Comparison of ENCODE assay signal across 34 mouse cellular contexts in genomic region chr7:123946836-123947235, GRCm38 (mm10). TPM values are rescaled to one million over a fixed set of nuclear protein-coding genes. Genes with fewer than 3 reads are reported as not detected.
DNase-seq lines count a peak whose midpoint lies in the region; ATAC-seq and TF ChIP-seq lines count a peak whose summit lies in the region.
"Had no signal": no experiment of that assay in that cellular context is flagged by ENCODE, and none has a peak within 500 bp of the region (broad histone marks: within the 10 kb centered on the region; RNA-seq: fewer than 3 reads in every experiment).

No protein-coding gene starts in this region.

- H3K36me3 ChIP-seq in forebrain, embryonic 14.5 days (ENCODE audit: control insufficient read depth, insufficient read depth, low read length), result no peaks in the 10 kb centered on the region
- no peaks in the 10 kb centered on the region for H3K36me3 ChIP-seq in forebrain, embryonic 13.5 days (ENCODE audit: poor library complexity, severe bottlenecking)
- no peaks in the 10 kb centered on the region for H3K36me3 ChIP-seq in kidney, embryonic 14.5 days (ENCODE audit: control insufficient read depth, insufficient read depth, low read length)
- no peaks in the 10 kb centered on the region for H3K36me3 ChIP-seq in limb, embryonic 14.5 days (ENCODE audit: control insufficient read depth, insufficient read depth, low read length)
- no peaks in the 10 kb centered on the region for H3K36me3 ChIP-seq in limb, embryonic 10.5 days
- H3K36me3 ChIP-seq: embryonic facial prominence, embryonic 12.5 days; forebrain, embryonic 10.5 days; G1E; heart, embryonic 13.5 days; midbrain, embryonic 12.5 days; neural tube, embryonic 12.5 days had no signal

- H3K4me1 ChIP-seq in forebrain, embryonic 14.5 days (ENCODE audit: control insufficient read depth, insufficient read depth, low read length), result no peaks in the 10 kb centered on the region
- no peaks in the 10 kb centered on the region for H3K4me1 ChIP-seq in forebrain, embryonic 13.5 days
- no peaks in the 10 kb centered on the region for H3K4me1 ChIP-seq in kidney, embryonic 14.5 days (ENCODE audit: control insufficient read depth, insufficient read depth, low read length)
- no peaks in the 10 kb centered on the region for H3K4me1 ChIP-seq in limb, embryonic 14.5 days (ENCODE audit: control insufficient read depth, insufficient read depth, low read length)
- H3K4me1 ChIP-seq in limb, embryonic 10.5 days, result no peaks in the 10 kb centered on the region
- H3K4me1 ChIP-seq: embryonic facial prominence, embryonic 12.5 days; heart, embryonic 13.5 days; megakaryocyte, embryonic 14.5 days; midbrain, embryonic 12.5 days; neural tube, embryonic 12.5 days had no signal

- no peak for TF ChIP-seq CTCF in brain, embryonic 14.5 days (IDR thresholded peaks at IDR 0.05; ENCODE audit: borderline replicate concordance, extremely low read depth, insufficient read depth, insufficient read length)

- no peak overlapping the region for H3K4me2 ChIP-seq in forebrain, embryonic 14.5 days (ENCODE audit: low read length)
- no peak overlapping the region for H3K4me2 ChIP-seq in forebrain, embryonic 13.5 days
- no peak overlapping the region for H3K4me2 ChIP-seq in kidney, embryonic 14.5 days (replicated peaks; ENCODE audit: low read depth, low read length)
- H3K4me2 ChIP-seq in limb, embryonic 14.5 days (replicated peaks; ENCODE audit: low read depth, low read length, severe bottlenecking), result no peak overlapping the region
- H3K4me2 ChIP-seq: embryonic facial prominence, embryonic 12.5 days; heart, embryonic 13.5 days; midbrain, embryonic 12.5 days; neural tube, embryonic 12.5 days had no signal

- no peak overlapping the region for H3K27ac ChIP-seq in forebrain, embryonic 14.5 days (ENCODE audit: low read depth, low read length)
- H3K27ac ChIP-seq in forebrain, embryonic 13.5 days, result no peak overlapping the region
- H3K27ac ChIP-seq in kidney, embryonic 14.5 days (ENCODE audit: low read depth, low read length), result no peak overlapping the region
- H3K27ac ChIP-seq in limb, embryonic 14.5 days (replicated peaks; ENCODE audit: low read depth, low read length), result no peak overlapping the region
- no peak overlapping the region for H3K27ac ChIP-seq in limb, embryonic 10.5 days
- H3K27ac ChIP-seq: embryonic facial prominence, embryonic 12.5 days; forebrain, embryonic 10.5 days; heart, adult 2 months; heart, embryonic 13.5 days; liver, embryonic 14.5 days; midbrain, embryonic 12.5 days; neural tube, embryonic 12.5 days had no signal

- H3K27me3 ChIP-seq in forebrain, embryonic 14.5 days (replicated peaks; ENCODE audit: control insufficient read depth, insufficient read depth, low read length), result no peaks in the 10 kb centered on the region
- no peaks in the 10 kb centered on the region for H3K27me3 ChIP-seq in forebrain, embryonic 13.5 days
- H3K27me3 ChIP-seq in kidney, embryonic 14.5 days (ENCODE audit: control insufficient read depth, insufficient read depth, low read length), result no peaks in the 10 kb centered on the region
- H3K27me3 ChIP-seq in limb, embryonic 14.5 days (ENCODE audit: control insufficient read depth, insufficient read depth, low read length), result no peaks in the 10 kb centered on the region
- no peaks in the 10 kb centered on the region for H3K27me3 ChIP-seq in limb, embryonic 10.5 days (ENCODE audit: low read depth, poor library complexity, severe bottlenecking)
- H3K27me3 ChIP-seq: embryonic facial prominence, embryonic 12.5 days; heart, embryonic 13.5 days; megakaryocyte, embryonic 14.5 days; midbrain, embryonic 12.5 days; neural tube, embryonic 12.5 days had no signal

- no peaks in the 10 kb centered on the region for H3K9me3 ChIP-seq in forebrain, embryonic 14.5 days (replicated peaks; ENCODE audit: control insufficient read depth, low read length)
- no peaks in the 10 kb centered on the region for H3K9me3 ChIP-seq in forebrain, embryonic 13.5 days (replicated peaks)
- H3K9me3 ChIP-seq in kidney, embryonic 14.5 days (ENCODE audit: control insufficient read depth, low read length), result no peaks in the 10 kb centered on the region
- no peaks in the 10 kb centered on the region for H3K9me3 ChIP-seq in limb, embryonic 14.5 days (ENCODE audit: control insufficient read depth, low read length)
- H3K9me3 ChIP-seq in limb, embryonic 10.5 days (replicated peaks), result no peaks in the 10 kb centered on the region
- H3K9me3 ChIP-seq: embryonic facial prominence, embryonic 12.5 days; forebrain, embryonic 10.5 days; heart, embryonic 13.5 days; megakaryocyte, embryonic 14.5 days; midbrain, embryonic 12.5 days; neural tube, embryonic 12.5 days had no signal

- H3K9ac ChIP-seq in forebrain, embryonic 14.5 days (ENCODE audit: low read length), result no peak overlapping the region
- no peak overlapping the region for H3K9ac ChIP-seq in forebrain, embryonic 13.5 days
- no peak overlapping the region for H3K9ac ChIP-seq in kidney, embryonic 14.5 days (ENCODE audit: low read depth, low read length)
- no peak overlapping the region for H3K9ac ChIP-seq in limb, embryonic 14.5 days (ENCODE audit: low read depth, low read length, severe bottlenecking)
- H3K9ac ChIP-seq: embryonic facial prominence, embryonic 12.5 days; heart, embryonic 13.5 days; liver, embryonic 14.5 days; midbrain, embryonic 12.5 days; neural tube, embryonic 12.5 days had no signal

- no peak for ATAC-seq in forebrain, embryonic 14.5 days
- ATAC-seq in forebrain, embryonic 13.5 days, result no peak
- 0 out of 2 replicates have a peak, but pooled peaks have one; percentile 20 for ATAC-seq in kidney, embryonic 14.5 days (ENCODE audit: low FRiP score, low TSS enrichment)
- ATAC-seq in limb, embryonic 14.5 days (ENCODE audit: low FRiP score, low read depth), result no peak
- ATAC-seq: hindbrain, embryonic 16.5 days had no signal

- no peak overlapping the region for H3K4me3 ChIP-seq in forebrain, embryonic 14.5 days (ENCODE audit: low read depth, low read length)
- H3K4me3 ChIP-seq in forebrain, embryonic 13.5 days, result no peak overlapping the region
- H3K4me3 ChIP-seq in kidney, embryonic 14.5 days (ENCODE audit: low read length), result no peak overlapping the region
- H3K4me3 ChIP-seq in limb, embryonic 14.5 days (replicated peaks; ENCODE audit: low read length), result no peak overlapping the region
- no peak overlapping the region for H3K4me3 ChIP-seq in limb, embryonic 10.5 days
- H3K4me3 ChIP-seq: embryonic facial prominence, embryonic 12.5 days; forebrain, embryonic 10.5 days; heart, adult 2 months; heart, embryonic 13.5 days; megakaryocyte, embryonic 14.5 days; midbrain, embryonic 12.5 days; myocyte; neural tube, embryonic 12.5 days had no signal

- WGBS in forebrain, embryonic 14.5 days, result 90% methylated on average over 3 of the region's 3 CpGs
- WGBS in forebrain, embryonic 13.5 days, result 79% methylated on average over 3 of the region's 3 CpGs
- WGBS in kidney, embryonic 14.5 days, result 53% methylated on average over 3 of the region's 3 CpGs
- WGBS in limb, embryonic 14.5 days, result 47% methylated on average over 3 of the region's 3 CpGs
- WGBS in limb, embryonic 10.5 days, result 73% methylated on average over 3 of the region's 3 CpGs

- peak; percentile 33 for DNase-seq in forebrain, embryonic 14.5 days (ENCODE audit: low spot score)
- DNase-seq in kidney, adult 11 months, result no peak
- peak; percentile 36 for DNase-seq in limb, embryonic 14.5 days (ENCODE audit: low spot score)
- DNase-seq in limb, embryonic 10.5 days (ENCODE audit: low spot score), result no peak
- DNase-seq in brain, embryonic 14.5 days (ENCODE audit: low read depth), result peak; percentile 32
- DNase-seq: adrenal gland, adult 8-10 months; cerebellum, adult 11 months; cerebellum, adult 9-10 months; cerebellum, postnatal 36 days; gastrocnemius, postnatal 36 days; heart, adult 2 months; layer of hippocampus, postnatal 36 days; left cerebral cortex, postnatal 4 days; liver; lung, adult 2 months; lung, postnatal 14 days; right cerebral cortex, adult 18-20 months; spleen, adult 18-20 months; thymus, postnatal 4 days had no signal

- TF ChIP-seq POLR2A in limb, embryonic 14.5 days (IDR thresholded peaks at IDR 0.05; ENCODE audit: borderline replicate concordance, extremely low read depth, insufficient read depth, insufficient read length), result no peak
- TF ChIP-seq POLR2A in brain, embryonic 14.5 days (IDR thresholded peaks at IDR 0.05; ENCODE audit: borderline replicate concordance, extremely low read depth, insufficient read depth, insufficient read length, poor library complexity, severe bottlenecking), result no peak

RNA-seq across cellular contexts. Expression of gene Hs3st4, which starts 35.8 kb away (rescaled TPM):
- 3.9 and 5.8 TPM in 2 replicates for polyA plus RNA-seq in forebrain, embryonic 14.5 days (2014; fragmentation: Nextera tagmentation; extraction: Ambion mirVana)
- 3.3 and 5.0 TPM in 2 replicates for polyA plus RNA-seq in forebrain, embryonic 13.5 days (2015; fragmentation: Nextera tagmentation; extraction: Ambion mirVana)
- polyA plus RNA-seq in kidney, embryonic 14.5 days (2014; fragmentation: Nextera tagmentation; extraction: Ambion mirVana), result 0.06 and 0.08 TPM in 2 replicates
- polyA plus RNA-seq in limb, embryonic 14.5 days (2012; rRNA removed), result 0.73 and 0.77 TPM in 2 replicates
- 0.53 and 0.56 TPM in 2 replicates for polyA plus RNA-seq in limb, embryonic 14.5 days (2014; fragmentation: Nextera tagmentation; extraction: Ambion mirVana)
- not detected in 2 replicates for polyA plus RNA-seq in limb, embryonic 10.5 days (2016; fragmentation: Nextera tagmentation; extraction: Ambion mirVana)
- 10.1 and 15.8 TPM in 2 replicates for polyA plus RNA-seq in brain, embryonic 14.5 days (2012; rRNA removed)
- polyA plus RNA-seq: forebrain, embryonic 10.5 days; G1E; intestine, embryonic 14.5 days; large intestine, adult 2 months; liver, embryonic 14.5 days; lung, adult 2 months; myocyte; thymus, postnatal 0 days had no signal

Comparison
In these comparisons a context has a peak if more than half of its experiments do, and no peak if none do; other contexts are left out.
1. DNase-seq: peak in forebrain, embryonic 14.5 days (single experiment), limb, embryonic 14.5 days (single experiment) and brain, embryonic 14.5 days (single experiment); none in kidney, adult 11 months (single experiment) and limb, embryonic 10.5 days (single experiment).